Mouse (Mus musculus) left cerebral cortex, postnatal 14 days (tissue): ENCODE data around the gene Gar1. TPM values are rescaled to one million over a fixed set of nuclear protein-coding genes. Genes with fewer than 3 reads are reported as not detected.

Source experiments
- DNase-seq, 2 experiments: peaks; one replicate each; pipeline ENCODE4 v3.0.0; 2021 to 2022; ENCODE audit warnings: low spot score in 2 of 2, mixed read lengths in 1 of 2
- intact Hi-C: fragments of 180-260 bp; cut with DNase I; formaldehyde crosslinking; loops from one replicate; pipeline ENCODE4 v1.15.1; 2025
- long read RNA-seq, 2 experiments: library from polyadenylated mRNA; stranded (forward); transcript quantifications; one replicate each; pipeline ENCODE4 v2.0.0; 2021
- total RNA-seq, 2 experiments: library from RNA; stranded (reverse); gene quantifications; 2 replicates each; pipeline ENCODE4 v1.2.3; 2021

Gar1 gene
- 10 to 100 TPM; 41.1 to 48.8 TPM for total RNA-seq
- long read RNA-seq, experiment 1, transcript Gar1-201 (7 exons, 1,271 nt) = major isoform, 7 of 14 reads
- long read RNA-seq, experiment 1, partial matches to known transcripts = 6 of 14 reads
- long read RNA-seq, experiment 1, other reads (novel, unspliced or antisense) = 1 of 14 reads
- long read RNA-seq, experiment 2, transcript Gar1-201 (7 exons, 1,271 nt) = major isoform, 10 of 25 reads
- long read RNA-seq, experiment 2, partial matches to known transcripts = 10 of 25 reads
- long read RNA-seq, experiment 2, other reads (novel, unspliced or antisense) = 5 of 25 reads

- intact Hi-C loops = loop anchor here (2.0 to 5.0 kb wide), 2 partner anchors 48 to 231 kb away; partner anchors contain the start of genes Pla2g12a and Sec24b
- DNase-seq = peak; percentile 95 to 97
These were observed at the start of gene Gar1 for GRCm38 (mm10) chr3:129831035-129831568. Gar1 (minus strand) TSS chr3:129831396.

DNA sequence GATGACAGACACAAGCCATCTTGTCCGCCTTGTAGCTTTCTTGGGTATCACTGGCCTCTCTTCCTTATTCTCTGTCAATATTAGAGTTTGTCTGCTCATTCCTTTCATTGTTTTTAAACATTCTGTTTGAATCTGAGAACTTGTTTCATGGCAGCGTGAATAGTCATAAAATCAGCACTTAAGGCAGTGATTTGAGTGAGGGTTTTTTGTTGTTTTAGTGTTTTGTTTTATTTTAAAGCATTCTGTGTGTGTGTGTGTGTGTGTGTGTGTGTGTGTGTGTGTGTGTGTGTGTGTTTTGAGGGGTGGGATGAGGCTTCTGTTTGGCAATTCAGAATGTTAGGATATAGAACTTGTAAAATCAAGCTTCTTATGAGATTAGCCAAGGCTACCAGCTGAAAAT, 48.7 kb upstream of the Gar1 start:
- intact Hi-C loops = loop anchor here (2.0 kb wide), 1 partner anchor 49 kb away; the partner anchor contains the start of gene Gar1
- no peak for DNase-seq

- intact Hi-C loops = loop anchor here (2.0 kb wide), 1 partner anchor 48 kb away; the partner anchor contains the start of gene Gar1
- DNase-seq = no peak
These were observed 48.0 kb upstream of the Gar1 start for GRCm38 (mm10) chr3:129879131-129879757.

- DNase-seq = peak; percentile 93 to 95
- intact Hi-C loops = loop anchor here (2.0 kb wide), 1 partner anchor 48 kb away; the partner anchor contains the start of gene Gar1
These were observed 47.3 kb upstream of the Gar1 start, which contains the start of gene Pla2g12a for GRCm38 (mm10) chr3:129878405-129879021. Pla2g12a (plus strand) TSS chr3:129878606.

- intact Hi-C loops = no loop called here
- DNase-seq = no peak
These were observed 46.1 kb upstream of the Gar1 start for GRCm38 (mm10) chr3:129877327-129877726.

GRCm38 (mm10) chr3:129863698-129864097, 32.5 kb upstream of the Gar1 start:
- intact Hi-C loops = no loop called here
- DNase-seq = peak; percentile 29

- no peak for DNase-seq
- intact Hi-C loops = no loop called here
These were observed 31.4 kb upstream of the Gar1 start for GRCm38 (mm10) chr3:129862592-129862991.

DNA sequence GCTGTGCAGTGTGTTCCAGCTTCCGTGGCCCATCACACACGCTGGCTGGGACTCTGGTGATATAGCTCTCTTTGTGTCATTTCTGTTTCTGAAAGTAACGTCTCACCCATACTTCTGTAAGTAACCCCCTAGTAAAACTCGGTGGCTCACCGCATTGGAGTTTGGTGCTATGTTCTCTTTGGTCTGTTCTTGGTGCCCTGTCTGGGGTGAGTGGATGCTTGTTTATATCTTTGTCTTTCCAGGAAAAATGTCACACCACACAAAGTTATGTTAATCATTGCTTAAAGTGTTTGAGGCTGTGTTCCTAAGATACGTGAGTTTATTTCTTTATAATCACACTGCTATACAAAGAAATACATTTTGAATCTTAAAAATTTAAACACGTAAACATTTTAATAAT, 15.7 kb upstream of the Gar1 start:
- intact Hi-C loops = no loop called here
- no peak for DNase-seq

DNA sequence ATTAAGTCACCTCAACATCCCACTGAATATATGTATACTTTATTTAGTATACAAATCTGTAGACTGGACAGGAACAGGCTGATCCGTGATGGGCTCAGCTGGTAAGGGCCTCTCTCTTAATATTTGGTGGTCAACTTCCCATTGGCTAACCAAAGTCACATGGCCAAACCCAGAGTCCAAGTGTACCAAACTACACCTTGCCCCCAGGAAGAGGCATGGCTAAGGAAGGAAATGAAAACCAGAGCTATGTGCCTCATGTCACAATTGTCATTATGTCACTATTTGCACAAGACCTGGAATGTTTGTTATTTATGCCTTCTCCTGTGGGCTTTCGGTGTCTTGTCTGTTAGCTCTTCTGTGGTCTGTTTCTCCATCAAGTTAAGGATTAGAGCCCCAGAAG, 14.7 kb upstream of the Gar1 start:
- intact Hi-C loops = no loop called here
- no peak for DNase-seq

- intact Hi-C loops = no loop called here
These were observed 6.8 kb upstream of the Gar1 start for GRCm38 (mm10) chr3:129838017-129838416.

GRCm38 (mm10) chr3:129836965-129837364, 5.8 kb upstream of the Gar1 start:
- intact Hi-C loops = no loop called here
- DNase-seq = no peak

More at GRCm38 (mm10) chr3:129838017-129838416, 6.8 kb upstream of the Gar1 start:
- no peak for DNase-seq

DNA sequence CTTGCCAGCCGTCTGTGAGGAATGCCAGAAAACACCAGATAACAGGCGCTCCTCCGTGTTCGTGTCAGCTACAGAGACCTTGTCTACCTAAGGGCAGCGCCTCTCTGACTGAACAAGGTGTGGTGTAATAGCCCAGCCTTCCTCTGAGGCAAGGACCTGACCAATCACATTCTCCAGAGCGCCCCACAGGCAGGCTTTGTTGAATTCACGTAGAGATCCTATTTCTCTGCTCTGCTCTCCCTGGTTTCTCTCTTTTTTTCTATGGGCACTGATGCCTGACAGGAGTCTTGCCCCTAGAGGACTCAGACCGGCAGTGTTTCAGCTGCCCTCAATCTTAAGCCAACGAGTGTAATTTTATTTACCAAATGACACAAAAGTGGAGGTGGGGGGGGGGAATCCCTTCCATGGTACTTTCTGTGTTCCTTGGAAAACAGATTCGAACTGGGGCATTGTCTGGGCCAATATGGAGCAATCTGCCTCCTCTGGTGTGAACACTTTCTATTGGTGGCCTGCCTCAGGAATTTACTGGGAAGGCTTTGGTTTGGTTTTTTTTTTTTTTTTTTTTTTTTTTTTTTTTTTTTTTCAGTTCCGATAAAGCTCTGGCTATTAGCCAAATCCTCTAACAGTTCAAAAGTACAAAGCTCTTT, 5.0 kb upstream of the Gar1 start:
- intact Hi-C loops = no loop called here
- no peak for DNase-seq

- intact Hi-C loops = no loop called here
- no peak for DNase-seq
These were observed 4.3 kb upstream of the Gar1 start, which contains the start of gene Cfi for GRCm38 (mm10) chr3:129835388-129835934. Cfi (plus strand) TSS chr3:129835884.

- DNase-seq = no peak
- intact Hi-C loops = loop anchor here (2.0 to 5.0 kb wide), 2 partner anchors 48 to 232 kb away; partner anchors contain the start of genes Pla2g12a and Sec24b
These were observed 570 bp downstream of the Gar1 start for GRCm38 (mm10) chr3:129830626-129831025.

DNA sequence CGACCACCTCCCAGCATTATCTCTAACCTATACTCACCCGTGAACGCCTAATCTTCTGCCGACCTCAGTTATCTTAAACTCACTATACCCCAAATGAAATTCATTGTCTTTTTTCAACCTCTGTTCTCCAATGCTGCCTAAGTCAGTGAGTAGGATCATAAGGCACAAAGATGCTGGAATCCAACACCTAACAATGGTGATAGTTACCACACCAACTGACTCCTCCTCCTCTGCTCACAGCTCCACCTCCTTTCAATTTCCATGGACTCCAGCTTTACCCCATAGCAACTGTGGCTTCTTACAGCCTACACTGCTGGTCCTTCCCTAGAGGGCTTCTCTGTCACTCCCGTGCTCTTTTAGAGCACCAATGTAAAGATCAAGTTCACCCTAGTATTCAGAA, 3.5 kb downstream of the Gar1 start:
- intact Hi-C loops = no loop called here
- no peak for DNase-seq

DNA sequence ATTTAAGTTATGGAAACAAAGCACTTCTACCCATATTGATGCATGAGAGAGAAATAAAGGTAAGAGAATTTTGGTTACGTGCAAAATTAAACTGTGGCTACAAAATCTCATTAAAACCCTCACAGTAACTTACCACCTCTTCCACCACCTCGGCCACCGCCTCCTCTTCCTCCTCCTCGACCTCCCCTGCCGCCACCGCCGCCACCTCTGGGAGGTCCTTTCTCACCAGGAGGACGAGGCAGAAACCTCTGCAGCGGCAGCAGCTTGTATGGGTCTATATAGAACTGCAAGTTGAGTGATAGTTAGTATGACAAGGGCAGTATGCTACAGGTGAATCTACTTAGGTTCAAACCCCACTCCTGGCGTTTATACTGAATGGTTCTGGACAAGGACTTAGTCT, 4.5 kb downstream of the Gar1 start:
- no peak for DNase-seq
- intact Hi-C loops = no loop called here

- DNase-seq = no peak
- intact Hi-C loops = loop anchor here (5.0 kb wide), 1 partner anchor 257 kb away; no protein-coding TSS in a partner anchor
These were observed 6.3 kb downstream of the Gar1 start for GRCm38 (mm10) chr3:129824891-129825290.

- no peak for DNase-seq
- intact Hi-C loops = loop anchor here (5.0 kb wide), 1 partner anchor 258 kb away; no protein-coding TSS in a partner anchor
These were observed 7.0 kb downstream of the Gar1 start for GRCm38 (mm10) chr3:129824146-129824545.

- intact Hi-C loops = loop anchor here (5.0 kb wide), 1 partner anchor 259 kb away; no protein-coding TSS in a partner anchor
- DNase-seq = peak; percentile 25 to 76
These were observed 7.9 kb downstream of the Gar1 start for GRCm38 (mm10) chr3:129823293-129823692.
